Mouse (Mus musculus): ENCODE results near the gene Echs1. TPM values are rescaled to one million over a fixed set of nuclear protein-coding genes. Genes with fewer than 3 reads are reported as not detected.
A peak's percentile ranks its signal among the peaks of the same experiment; 100 is the strongest.
"Not testable (repeated sequence)": the region's sequence is repeated elsewhere in the genome, so short reads cannot be mapped to it uniquely, and the experiment has no call there.

The Echs1 gene
- total RNA-seq (2021), result 10 to 100 TPM; 60.2 to 61.0 TPM

- DNase-seq, result peak; percentile 87
Observed at GRCm38 (mm10) chr7:140116329-140117054, at the start of gene Echs1. Gene Echs1 (minus strand): TSS chr7:140116476.

GRCm38 (mm10) chr7:140164664-140165063 is 48.4 kb upstream of the Echs1 start, which contains the start of gene Olfr522:
Gene Olfr522 (minus strand): TSS chr7:140164764.
- DNase-seq, result no peak

- DNase-seq, result no peak
Observed at GRCm38 (mm10) chr7:140160363-140160762, 44.1 kb upstream of the Echs1 start.

- DNase-seq, result peak; percentile 70 to 78
Observed at GRCm38 (mm10) chr7:140154218-140154927, 38.1 kb upstream of the Echs1 start, which contains the start of gene Sprn. Gene Sprn (minus strand): TSS chr7:140154877.

- DNase-seq, result no peak
Observed at GRCm38 (mm10) chr7:140153829-140154217, 37.5 kb upstream of the Echs1 start.

GRCm38 (mm10) chr7:140153383-140153782 is 37.1 kb upstream of the Echs1 start:
- DNase-seq, result peak; percentile 43 to 52

- no peak for DNase-seq
Observed at GRCm38 (mm10) chr7:140144550-140144949, 28.3 kb upstream of the Echs1 start.

GRCm38 (mm10) chr7:140141350-140141749 is 25.1 kb upstream of the Echs1 start:
- DNase-seq, result peak in 1 of 2 experiments; percentile 59

- DNase-seq, result no peak
Observed at GRCm38 (mm10) chr7:140138021-140138310, 21.7 kb upstream of the Echs1 start.

GRCm38 (mm10) chr7:140137135-140138020 is 21.1 kb upstream of the Echs1 start, which contains the start of gene Mtg1:
Gene Mtg1 (plus strand): TSS chr7:140137564.
- DNase-seq, result peak; percentile 95 to 97

GRCm38 (mm10) chr7:140135106-140135770 is 19.0 kb upstream of the Echs1 start:
- DNase-seq, result no peak

GRCm38 (mm10) chr7:140134033-140134432 is 17.8 kb upstream of the Echs1 start:
- not testable (repeated sequence) for DNase-seq

- not testable (repeated sequence) for DNase-seq
Observed at GRCm38 (mm10) chr7:140132184-140132583, 15.9 kb upstream of the Echs1 start.

- no peak for DNase-seq
Observed at GRCm38 (mm10) chr7:140127911-140128310, 11.6 kb upstream of the Echs1 start.

GRCm38 (mm10) chr7:140126934-140127333 is 10.7 kb upstream of the Echs1 start:
- DNase-seq, result no peak

GRCm38 (mm10) chr7:140126022-140126350 is 9.7 kb upstream of the Echs1 start:
- no peak for DNase-seq

GRCm38 (mm10) chr7:140125278-140126021 is 9.2 kb upstream of the Echs1 start:
- DNase-seq, result peak; percentile 85 to 87

- no peak for DNase-seq
Observed at GRCm38 (mm10) chr7:140124382-140124781, 8.1 kb upstream of the Echs1 start.

GRCm38 (mm10) chr7:140122765-140123164 is 6.5 kb upstream of the Echs1 start:
- DNase-seq, result no peak

GRCm38 (mm10) chr7:140121338-140121910 is 5.1 kb upstream of the Echs1 start:
- no peak for DNase-seq

- no peak for DNase-seq
Observed at GRCm38 (mm10) chr7:140120484-140120883, 4.2 kb upstream of the Echs1 start.
